Mouse (Mus musculus): ENCODE measurements around the gene Gm9789.

- no peak for TF ChIP-seq CTCF (IDR thresholded peaks at IDR 0.05; ENCODE audit: low read depth)
- no peak for TF ChIP-seq EP300 (IDR thresholded peaks at IDR 0.05; ENCODE audit: low read depth)
These were observed at the start of gene Gm9789 for GRCm38 (mm10) chr16:89157652-89158051.

All from heart, postnatal 0 days (tissue).